Mouse (Mus musculus) brain, embryonic 14.5 days (tissue): Measurements from ENCODE around the gene Gm8994.

Experiments
- CTCF ChIP-seq: fragments of 200-500 bp; IDR thresholded peaks from 2 replicates; pipeline ENCODE4 v1.5.1; 2012; ENCODE audit warnings: inconsistent platforms, mild to moderate bottlenecking, moderate library complexity, borderline replicate concordance; ENCODE audit not compliant: insufficient read depth, insufficient read length; ENCODE audit errors: extremely low read depth
- POLR2A ChIP-seq: fragments of 200-500 bp; IDR thresholded peaks from 2 replicates; pipeline ENCODE4 v1.6.1; 2012; ENCODE audit warnings: mild to moderate bottlenecking, inconsistent platforms, borderline replicate concordance; ENCODE audit not compliant: poor library complexity, insufficient read depth, insufficient read length, severe bottlenecking; ENCODE audit errors: extremely low read depth

DNA sequence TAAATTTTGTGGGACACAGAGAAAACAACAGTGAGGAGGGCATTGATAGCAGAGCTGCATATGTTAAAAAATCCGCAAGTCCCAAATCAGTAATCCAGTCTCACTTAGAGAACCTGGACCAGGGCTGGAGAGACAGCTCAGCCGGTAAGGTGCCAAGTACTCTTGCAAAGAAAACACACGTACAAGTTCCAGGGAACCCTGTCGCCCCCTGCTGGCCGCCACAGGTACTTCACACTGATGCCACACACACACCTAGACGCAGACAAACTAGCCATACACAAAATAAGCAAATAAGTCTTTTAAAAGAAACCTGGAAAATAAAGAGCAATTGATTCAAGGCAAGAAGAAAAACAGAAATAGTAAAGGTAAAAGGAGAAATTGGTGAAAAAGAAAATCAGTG lies 33.6 kb upstream of the Gm8994 start:
- TF ChIP-seq CTCF: peak; percentile 44; the same call in 1 of the 2 replicates
- TF ChIP-seq POLR2A: no peak
